Mouse (Mus musculus): Measurements from ENCODE around the gene Ntn1.

Gene Ntn1

GRCm38 (mm10) chr11:68407266-68407926 lies 6.8 kb upstream of the Ntn1 start:
- CTCF ChIA-PET, result interaction anchor here (0.6 to 0.8 kb wide), 2 partner anchors 10 to 20 kb away, joined by 4 read pairs; no protein-coding TSS in a partner anchor

GRCm38 (mm10) chr11:68405576-68405975 lies 5.0 kb upstream of the Ntn1 start:
- CTCF ChIA-PET, result no interaction called here

- CTCF ChIA-PET, result no interaction called here
Observed at GRCm38 (mm10) chr11:68404185-68404584, 3.6 kb upstream of the Ntn1 start.

DNA sequence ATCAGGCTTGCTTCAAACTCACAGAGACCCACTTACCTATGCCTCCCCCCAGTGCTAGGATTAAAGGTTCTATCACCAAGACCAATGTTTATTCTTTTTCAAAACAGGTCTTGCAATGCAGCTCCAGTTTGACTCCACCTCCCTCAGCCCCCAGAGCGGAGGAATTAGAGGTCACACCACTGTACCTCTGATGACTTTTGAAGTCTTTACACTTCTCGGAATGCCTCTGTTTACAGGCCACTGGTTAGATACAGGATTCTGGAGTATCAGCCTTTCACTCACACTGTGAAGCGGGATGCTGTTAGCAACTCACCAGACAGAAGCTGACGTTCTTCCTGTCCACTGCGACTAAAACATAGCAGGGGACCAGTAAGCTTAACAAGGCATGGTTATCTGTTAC lies 805 bp upstream of the Ntn1 start:
- CTCF ChIA-PET, result no interaction called here

GRCm38 (mm10) chr11:68400021-68400671 lies 477 bp downstream of the Ntn1 start:
- CTCF ChIA-PET, result no interaction called here

DNA sequence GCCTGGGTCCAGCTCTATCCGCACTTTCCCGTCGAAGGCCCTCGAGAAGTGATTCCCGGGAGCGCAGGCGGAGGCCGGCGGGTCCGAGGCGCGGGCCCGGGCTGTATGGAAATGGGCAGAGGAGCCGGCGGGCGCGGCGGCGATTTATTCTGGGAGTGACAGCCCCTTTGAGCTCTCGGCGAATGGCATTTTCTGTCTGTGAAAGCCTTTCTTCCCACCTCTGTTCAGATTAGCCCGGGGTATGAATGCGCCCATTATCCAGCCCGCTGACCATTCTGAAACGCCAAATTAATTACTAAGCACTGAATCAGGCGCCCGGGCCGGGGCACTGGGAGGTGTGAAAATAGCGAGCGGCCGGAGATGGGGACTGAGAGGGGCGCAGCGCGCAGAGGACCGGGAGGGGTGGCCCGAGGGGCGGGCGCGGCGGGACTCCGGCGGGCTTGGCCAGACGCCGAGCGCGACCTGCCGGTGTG lies 1.0 kb downstream of the Ntn1 start:
- CTCF ChIA-PET, result no interaction called here

DNA sequence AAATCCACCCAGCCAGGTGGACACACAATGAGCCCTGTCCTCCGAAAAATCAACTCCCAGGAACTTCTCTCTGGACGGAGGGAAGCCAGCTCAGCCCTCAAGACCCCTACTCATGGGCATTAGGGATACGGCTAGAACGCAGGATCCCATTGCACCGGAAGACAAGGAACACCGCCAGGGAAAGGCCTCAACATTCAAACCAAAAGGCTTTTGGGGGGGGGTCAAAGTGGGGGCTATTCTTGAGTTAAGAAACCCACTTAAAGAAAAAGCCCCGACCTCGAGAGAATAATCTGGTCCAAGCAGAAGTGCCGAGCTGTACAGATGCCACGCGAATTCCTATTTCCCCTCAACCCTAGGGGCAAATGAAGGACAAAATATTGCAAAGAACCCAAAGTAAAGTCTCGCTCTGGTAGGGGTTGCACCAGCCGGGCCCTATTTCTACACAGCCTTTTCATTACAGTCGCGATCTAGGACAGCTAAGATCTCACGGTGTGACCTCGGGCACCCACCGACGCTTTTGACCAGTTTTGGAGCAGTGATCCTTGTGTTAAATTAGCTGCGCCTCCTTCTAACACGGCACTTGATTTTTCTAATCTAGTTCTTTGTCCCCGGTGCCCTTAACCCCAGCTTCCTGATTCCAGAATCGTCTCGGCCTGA lies 1.6 kb downstream of the Ntn1 start:
- CTCF ChIA-PET, result interaction anchor here (0.7 kb wide), 1 partner anchor 125 kb away, joined by 5 read pairs; no protein-coding TSS in a partner anchor

DNA sequence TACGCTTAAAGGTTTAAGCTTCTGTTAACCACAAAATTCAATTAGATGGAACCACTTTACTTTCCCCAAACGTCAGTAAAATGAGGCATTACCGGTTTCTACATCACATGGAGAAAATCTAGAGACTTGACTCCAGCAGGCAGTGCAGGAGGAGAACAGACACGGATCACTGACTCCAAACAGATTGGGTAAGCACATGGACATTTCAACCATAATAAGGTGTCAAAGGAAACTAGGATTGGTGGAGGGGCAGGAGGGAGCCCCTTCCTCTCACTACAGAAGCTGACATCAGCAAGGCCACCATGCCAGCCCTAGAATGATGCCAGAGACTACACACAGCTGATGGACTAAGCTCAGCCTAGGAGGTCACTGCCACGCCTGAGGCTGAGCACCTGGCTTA lies 5.1 kb downstream of the Ntn1 start:
- CTCF ChIA-PET, result no interaction called here

DNA sequence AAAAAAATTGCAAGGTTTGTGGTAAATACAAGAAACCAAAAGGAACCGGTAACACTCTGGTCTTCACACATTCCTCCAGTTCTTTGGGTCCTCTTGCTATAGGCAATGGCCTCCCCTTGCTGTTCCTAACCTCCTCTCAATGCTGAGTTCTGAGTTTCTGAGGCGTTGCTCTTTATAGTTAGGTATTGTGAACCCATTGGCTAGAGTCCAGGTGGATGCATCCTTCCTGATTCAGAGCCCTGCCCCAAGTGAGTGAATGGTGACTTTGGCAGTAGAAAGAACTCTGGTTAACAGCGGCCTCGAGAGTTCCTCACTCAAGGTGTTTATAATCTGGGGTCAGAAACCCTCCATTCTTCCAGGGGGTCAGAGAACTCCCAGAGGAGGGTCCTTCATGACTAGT lies 5.9 kb downstream of the Ntn1 start:
- CTCF ChIA-PET, result no interaction called here

GRCm38 (mm10) chr11:68393897-68394490 lies 6.6 kb downstream of the Ntn1 start:
- CTCF ChIA-PET, result no interaction called here

- CTCF ChIA-PET, result interaction anchor here (0.8 kb wide), 1 partner anchor 270 kb away, joined by 5 read pairs; no protein-coding TSS in a partner anchor
Observed at GRCm38 (mm10) chr11:68390381-68391287, 10.0 kb downstream of the Ntn1 start.

DNA sequence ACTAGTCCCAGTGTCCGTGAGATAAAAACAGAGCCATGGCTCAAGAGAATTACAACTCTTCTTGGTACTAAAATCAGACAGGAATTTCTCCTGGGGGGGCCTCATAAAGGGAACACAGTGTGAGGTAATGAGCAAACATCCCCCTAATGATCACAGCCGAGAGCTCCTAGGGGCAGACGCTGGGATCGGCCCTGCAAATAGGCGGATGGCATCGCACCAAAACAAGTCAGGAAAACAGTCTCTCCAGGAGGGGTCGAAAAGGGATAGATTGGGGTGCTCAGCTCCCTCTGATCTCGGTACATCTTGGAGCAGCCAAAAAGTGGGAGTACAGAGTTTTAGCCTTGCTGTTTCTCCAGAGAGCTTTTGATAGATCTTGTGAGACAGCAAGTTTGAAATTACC lies 11.0 kb downstream of the Ntn1 start:
- CTCF ChIA-PET, result interaction anchor here (0.8 kb wide), 1 partner anchor 269 kb away, joined by 5 read pairs; no protein-coding TSS in a partner anchor

DNA sequence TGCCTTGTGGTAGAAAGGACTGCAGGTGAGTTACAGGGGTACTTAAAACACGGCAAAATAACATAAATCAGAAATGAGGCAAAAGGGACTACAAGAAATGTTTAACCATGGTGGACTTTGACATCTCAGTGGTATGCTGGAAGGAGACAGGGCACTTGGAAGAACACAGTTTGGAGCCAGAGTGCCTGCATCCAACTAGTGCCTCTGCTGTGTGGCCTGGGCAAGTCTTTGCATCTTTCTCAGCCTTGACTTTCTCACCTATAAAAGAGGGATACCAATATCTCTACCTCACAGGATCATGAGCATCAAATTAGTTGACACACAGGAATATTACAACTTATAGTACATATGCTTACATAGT lies 12.0 kb downstream of the Ntn1 start:
- CTCF ChIA-PET, result no interaction called here

DNA sequence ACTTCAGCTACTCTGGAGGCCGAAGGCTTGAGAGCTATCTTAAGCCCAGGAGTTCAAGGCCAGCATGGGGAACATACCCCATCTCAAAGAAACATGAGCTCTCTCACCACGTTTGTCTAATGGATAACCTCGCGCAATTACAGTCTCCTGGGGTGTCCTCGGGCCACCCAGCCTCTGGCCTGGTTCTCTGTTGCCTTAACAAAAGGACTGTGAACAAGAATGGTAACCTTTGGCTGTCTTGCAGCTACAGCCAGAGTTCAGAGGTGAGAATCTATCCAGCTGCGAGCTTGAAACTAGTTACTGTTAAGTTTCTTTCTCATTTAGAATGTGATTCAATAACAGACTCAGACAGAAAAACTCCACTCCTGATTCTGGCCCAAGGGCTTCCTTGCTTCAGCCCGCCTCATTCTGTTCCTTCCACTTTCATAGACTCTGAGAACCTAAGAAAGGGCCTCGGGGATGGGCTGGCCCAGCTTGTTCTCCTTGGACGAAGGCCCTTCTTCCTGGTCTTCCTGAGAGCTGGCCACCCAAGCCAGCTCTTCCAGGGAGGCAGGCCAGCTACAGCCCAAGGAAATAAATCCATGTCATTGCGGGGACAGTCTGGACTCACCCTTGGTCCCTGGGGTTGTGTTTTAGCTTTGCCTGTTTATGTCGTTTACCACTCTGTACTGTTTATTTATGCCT lies 12.5 kb downstream of the Ntn1 start:
- CTCF ChIA-PET, result no interaction called here

GRCm38 (mm10) chr11:68387441-68387760 lies 13.2 kb downstream of the Ntn1 start:
- CTCF ChIA-PET, result interaction anchor here (0.7 kb wide), 1 partner anchor 20 kb away, joined by 4 read pairs; no protein-coding TSS in a partner anchor

- CTCF ChIA-PET, result interaction anchor here (0.7 kb wide), 1 partner anchor 20 kb away, joined by 4 read pairs; no protein-coding TSS in a partner anchor
Observed at GRCm38 (mm10) chr11:68386589-68387440, 13.8 kb downstream of the Ntn1 start.

- CTCF ChIA-PET, result no interaction called here
Observed at GRCm38 (mm10) chr11:68385921-68386588, 14.6 kb downstream of the Ntn1 start.

- CTCF ChIA-PET, result no interaction called here
Observed at GRCm38 (mm10) chr11:68385021-68385821, 15.4 kb downstream of the Ntn1 start.
